Mouse (Mus musculus): ENCODE results near the gene Atg4b. TPM values are rescaled to one million over a fixed set of nuclear protein-coding genes. Genes with fewer than 3 reads are reported as not detected.
A peak's percentile ranks its signal among the peaks of the same experiment; 100 is the strongest.
"Not testable (repeated sequence)": the region's sequence is repeated elsewhere in the genome, so short reads cannot be mapped to it uniquely, and the experiment has no call there.

Gene Atg4b
- total RNA-seq, 2 experiments from 2014 or later, result 81.6 to 85.2 TPM

GRCm38 (mm10) chr1:93737711-93738110 is 13.6 kb upstream of the Atg4b start:
- no peak for DNase-seq (ENCODE audit: low spot score in 2 of 2)
- no peak overlapping the region for H3K4me3 ChIP-seq
- TF ChIP-seq CTCF (conservative IDR thresholded peaks at IDR 0.05), result no peak
- no peak overlapping the region for H3K27ac ChIP-seq

- H3K27ac ChIP-seq, result no peak overlapping the region
- no peak for TF ChIP-seq CTCF (conservative IDR thresholded peaks at IDR 0.05)
- no peak overlapping the region for H3K4me3 ChIP-seq
- no peak for DNase-seq (ENCODE audit: low spot score in 2 of 2)
Measured at GRCm38 (mm10) chr1:93740671-93741070, 10.6 kb upstream of the Atg4b start.

GRCm38 (mm10) chr1:93741987-93742386 is 9.3 kb upstream of the Atg4b start:
- no peak for TF ChIP-seq CTCF (conservative IDR thresholded peaks at IDR 0.05)

GRCm38 (mm10) chr1:93742910-93743309 is 8.4 kb upstream of the Atg4b start:
- peak; percentile 54 for TF ChIP-seq CTCF (conservative IDR thresholded peaks at IDR 0.05)
- no peak overlapping the region for H3K4me3 ChIP-seq
- no peak overlapping the region for H3K27ac ChIP-seq
- DNase-seq (ENCODE audit: low spot score in 2 of 2), result no peak

More at GRCm38 (mm10) chr1:93741987-93742386, 9.3 kb upstream of the Atg4b start:
- H3K4me3 ChIP-seq, result no peak overlapping the region
- no peak for DNase-seq (ENCODE audit: low spot score in 2 of 2)
- H3K27ac ChIP-seq, result no peak overlapping the region

- no peak overlapping the region for H3K4me3 ChIP-seq
- no peak for DNase-seq (ENCODE audit: low spot score in 2 of 2)
- no peak for TF ChIP-seq CTCF (conservative IDR thresholded peaks at IDR 0.05)
- H3K27ac ChIP-seq, result no peak overlapping the region
Measured at GRCm38 (mm10) chr1:93746179-93746578, 5.1 kb upstream of the Atg4b start.

DNA sequence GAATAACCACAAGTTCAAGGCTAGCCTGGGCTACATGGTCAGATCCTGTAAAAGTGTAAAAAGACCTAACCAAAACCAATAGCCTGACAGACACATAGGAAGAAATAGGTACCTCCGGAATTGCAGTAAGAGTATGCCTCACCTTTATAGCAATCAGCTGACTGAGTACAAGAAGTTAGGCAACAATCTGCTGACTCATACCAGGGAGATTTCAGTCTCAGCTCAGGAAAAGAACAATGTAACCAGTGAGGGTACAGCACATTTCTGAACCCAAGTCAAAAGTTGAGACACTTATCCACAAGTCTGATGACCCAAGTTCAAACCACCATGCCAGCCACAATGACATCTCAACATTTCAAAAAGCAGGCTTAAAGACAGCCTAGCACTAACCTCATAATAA is 2.8 kb upstream of the Atg4b start:
- no peak overlapping the region for H3K4me3 ChIP-seq
- DNase-seq (ENCODE audit: low spot score in 2 of 2), result no peak

DNA sequence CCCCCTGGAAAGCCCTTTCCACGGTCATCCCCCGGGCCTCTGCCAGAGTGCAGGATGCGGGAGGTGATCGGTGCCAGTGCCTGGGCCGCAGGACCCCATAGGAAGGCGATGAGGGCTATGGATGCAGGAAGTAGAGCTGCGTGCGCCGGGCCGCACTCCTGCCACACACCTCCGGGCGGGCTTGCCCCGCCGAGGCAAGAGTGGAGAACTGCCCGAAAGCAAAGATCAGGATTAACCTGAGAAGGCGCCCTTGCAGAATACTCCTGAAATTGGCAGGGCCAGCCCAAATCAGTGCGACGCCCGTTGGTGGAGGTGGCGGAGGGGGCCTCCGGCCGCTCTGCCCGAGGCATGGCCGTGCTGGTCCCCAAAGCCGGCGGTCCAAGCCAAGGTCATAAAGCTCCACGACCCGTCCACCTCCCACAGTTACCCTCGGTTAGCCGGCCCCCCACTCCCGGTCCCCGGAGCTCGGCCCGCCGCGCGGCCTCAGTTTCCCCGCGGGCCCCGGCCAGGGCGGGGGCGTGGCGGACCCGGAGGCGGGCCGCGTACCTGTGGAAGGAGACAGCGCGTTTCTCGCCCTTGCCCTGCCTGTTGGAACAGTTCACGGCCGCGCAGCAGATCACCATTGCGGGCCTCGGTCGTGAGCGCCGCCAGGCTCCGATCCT is 2.7 kb downstream of the Atg4b start:
- Histone ChIP-seq H3K27ac (peak overlapping the region; percentile 92), H3K4me3 (peak overlapping the region; percentile 69)
- no peak for TF ChIP-seq CTCF (conservative IDR thresholded peaks at IDR 0.05)
- peak in 1 of 2 experiments; percentile 13 for DNase-seq (ENCODE audit: low spot score in 2 of 2)

More for the DNA sequence above, 2.8 kb upstream of the Atg4b start:
- no peak for TF ChIP-seq CTCF (conservative IDR thresholded peaks at IDR 0.05)
- no peak overlapping the region for H3K27ac ChIP-seq

DNA sequence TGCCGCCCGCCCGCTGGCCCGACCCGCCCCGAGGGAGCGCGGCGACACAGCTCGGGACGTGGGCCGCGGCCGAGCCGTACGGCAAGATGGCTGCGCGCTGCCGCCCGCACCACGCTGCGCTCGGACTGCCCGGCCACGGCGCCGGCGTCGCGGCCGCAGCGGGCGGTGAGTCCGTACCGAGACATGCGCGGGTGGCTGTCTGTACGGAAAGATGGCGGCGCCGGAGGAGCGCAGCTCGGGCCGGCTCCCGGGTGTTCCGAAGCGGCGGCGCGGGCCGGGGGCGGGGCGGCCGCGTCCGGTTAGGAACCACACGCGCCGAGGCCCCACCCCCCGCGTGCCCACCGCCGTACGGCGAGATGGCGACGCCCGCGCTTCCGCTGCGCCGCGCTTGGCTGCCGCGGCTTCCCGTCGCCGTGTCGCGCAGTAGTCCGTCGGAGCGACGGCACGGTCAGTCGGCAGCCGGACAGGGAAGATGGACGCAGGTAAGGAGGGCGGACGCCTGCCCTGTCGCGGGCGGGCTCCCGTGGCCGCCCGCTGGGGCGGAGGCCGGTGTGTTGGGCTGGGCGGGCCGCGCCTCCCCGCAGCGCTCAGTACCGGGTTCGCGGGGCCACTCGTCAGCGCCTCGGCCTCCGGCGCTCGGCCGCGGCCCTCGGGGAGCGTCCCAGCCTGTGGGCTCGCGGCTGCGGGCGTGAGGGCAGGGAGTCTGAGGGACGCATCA is 3.4 kb downstream of the Atg4b start, which contains the start of gene Thap4:
Gene Thap4 (minus strand): TSS at position 292 of the 718 bp plus-strand sequence.
- Histone ChIP-seq H3K4me3 (peak within 1 kb of the TSS; percentile 69), H3K27ac (peak within 1 kb of the TSS; percentile 92)
- no peak for TF ChIP-seq CTCF (conservative IDR thresholded peaks at IDR 0.05)
- peak; percentile 93 for DNase-seq (ENCODE audit: low spot score in 2 of 2)

- Histone ChIP-seq H3K27ac (peak overlapping the region; percentile 92), H3K4me3 (peak overlapping the region; percentile 69)
- no peak for TF ChIP-seq CTCF (conservative IDR thresholded peaks at IDR 0.05)
- no peak for DNase-seq (ENCODE audit: low spot score in 2 of 2)
Measured at GRCm38 (mm10) chr1:93755291-93755610, 4.0 kb downstream of the Atg4b start.

DNA sequence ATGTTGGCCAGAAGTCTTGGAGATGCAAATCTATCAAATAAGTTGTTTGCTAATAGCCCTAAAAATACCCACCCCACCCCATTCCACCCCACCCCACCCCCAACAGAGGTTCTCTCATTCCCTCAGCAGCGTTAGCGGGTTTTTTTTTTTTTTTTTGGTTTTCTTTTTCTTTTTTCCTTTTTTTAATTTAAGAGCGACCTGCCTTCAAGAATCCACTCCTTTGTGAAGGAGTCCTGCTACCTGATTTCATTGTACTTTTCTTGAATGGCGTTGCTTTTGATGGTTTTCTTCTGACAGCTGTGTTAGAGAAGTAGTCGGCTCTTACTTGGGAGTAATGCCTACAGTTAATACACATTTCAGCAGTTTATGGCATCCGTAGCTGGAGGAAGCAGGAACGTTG is 4.3 kb downstream of the Atg4b start:
- DNase-seq (ENCODE audit: low spot score in 2 of 2), result no peak
- Histone ChIP-seq H3K27ac (no peak overlapping the region), H3K4me3 (peak overlapping the region; percentile 69)
- no peak for TF ChIP-seq CTCF (conservative IDR thresholded peaks at IDR 0.05)

DNA sequence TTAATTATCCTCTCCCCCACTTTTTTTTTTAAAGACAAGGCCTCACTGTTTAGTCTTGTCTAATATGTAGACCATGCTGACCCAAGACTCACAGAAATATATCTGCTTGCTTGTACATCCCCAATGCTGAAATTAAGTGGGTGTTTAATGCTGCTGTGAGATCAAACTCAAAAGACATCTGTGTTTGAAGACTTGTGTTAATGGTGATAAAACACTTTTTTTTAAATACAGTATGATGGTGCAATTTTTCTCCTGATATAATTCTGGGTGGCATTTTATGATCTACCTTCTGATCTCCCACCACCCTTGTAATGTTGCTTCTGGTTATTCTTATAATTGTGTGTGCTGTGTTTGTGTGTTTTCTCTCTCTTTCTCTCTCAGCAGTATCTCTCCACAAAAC is 4.9 kb downstream of the Atg4b start:
- no peak overlapping the region for H3K4me3 ChIP-seq
- H3K27ac ChIP-seq, result no peak overlapping the region
- DNase-seq (ENCODE audit: low spot score in 2 of 2), result no peak
- no peak for TF ChIP-seq CTCF (conservative IDR thresholded peaks at IDR 0.05)

DNA sequence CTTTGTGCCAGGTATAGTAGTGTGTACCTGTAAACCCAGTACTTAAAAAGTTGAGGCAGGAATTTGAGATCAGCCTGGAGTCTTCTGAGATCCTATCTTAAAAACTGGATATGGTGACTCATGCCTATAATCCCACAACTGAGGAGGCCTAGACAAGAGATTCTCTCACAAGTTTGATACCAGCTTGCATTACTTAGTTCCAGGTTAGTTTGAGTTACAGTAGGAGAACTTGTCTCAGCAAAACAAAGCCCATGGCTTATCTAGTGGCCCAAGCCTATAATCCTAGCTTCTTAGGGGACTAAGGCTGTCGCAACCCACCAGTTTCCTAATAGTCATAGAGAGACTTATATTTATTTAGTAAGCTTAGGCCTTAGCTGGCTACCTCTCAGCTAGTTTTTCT is 8.8 kb downstream of the Atg4b start:
- no peak for TF ChIP-seq CTCF (conservative IDR thresholded peaks at IDR 0.05)
- Histone ChIP-seq H3K4me3 (no peak overlapping the region), H3K27ac (no peak overlapping the region)
- no peak for DNase-seq (ENCODE audit: low spot score in 2 of 2)

DNA sequence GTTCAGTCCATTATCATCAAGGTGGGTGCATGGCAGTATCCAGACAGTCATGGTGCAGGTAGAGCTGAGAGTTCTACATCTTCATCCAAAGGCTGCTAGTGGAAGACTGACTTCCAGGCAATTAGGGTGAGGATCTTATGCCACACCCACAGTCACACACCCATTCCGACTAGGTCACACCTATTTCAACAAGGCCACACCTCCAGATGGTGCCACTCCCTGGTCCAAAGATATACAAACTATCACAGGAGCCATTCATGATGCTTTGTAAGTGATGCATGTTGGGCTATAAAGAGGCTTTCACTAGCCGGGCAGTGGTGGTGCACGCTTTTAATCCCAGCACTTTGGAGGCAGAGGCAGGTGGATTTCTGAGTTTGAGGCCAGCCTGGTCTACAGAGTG is 12.2 kb downstream of the Atg4b start:
- DNase-seq (ENCODE audit: low spot score in 2 of 2); H3K27ac ChIP-seq; H3K4me3 ChIP-seq: not testable (repeated sequence)
